Mouse (Mus musculus): ENCODE data around the gene Parn. TPM values are rescaled to one million over a fixed set of nuclear protein-coding genes. Genes with fewer than 3 reads are reported as not detected.

Gene Parn
- total and polyA plus RNA-seq, 3 experiments = 26.7 to 160 (median 38.2) TPM

DNA sequence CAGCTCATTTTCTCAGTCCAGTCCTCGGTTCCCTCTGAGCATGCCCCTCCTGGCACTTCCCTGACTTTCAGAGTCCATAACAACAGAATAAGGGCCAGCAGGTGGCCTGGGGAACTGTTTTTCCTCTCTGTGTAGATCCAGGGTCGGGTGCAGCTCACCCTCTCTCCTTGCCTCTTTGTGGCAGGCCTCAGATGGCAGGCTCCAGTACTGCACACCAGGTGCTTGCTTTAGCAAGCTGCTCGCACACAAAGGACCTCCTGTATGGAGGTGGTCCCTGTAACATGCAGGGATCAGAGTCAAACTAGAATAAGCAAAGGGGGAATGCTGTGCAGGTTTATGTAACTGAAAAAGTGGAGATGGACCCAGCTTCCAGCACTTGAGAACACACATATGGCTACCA is 151.8 kb downstream of the Parn start:
- no peak for TF ChIP-seq RCOR1 (IDR thresholded peaks at IDR 0.05; ENCODE audit: low read depth, low read length)
- Histone ChIP-seq H3K4me3 (ENCODE audit: control insufficient read depth in 1 of 2, insufficient read depth in 1 of 2, low read depth in 2 of 2, low read length in 2 of 2) (no peak overlapping the region), H3K79me2 (ENCODE audit: control insufficient read depth, insufficient read depth, low read length, poor library complexity) (no peaks in the 10 kb centered on the region), H3K9me3 (replicated peaks; ENCODE audit: insufficient read depth, low read length) (no peaks in the 10 kb centered on the region), H3K36me3 (ENCODE audit: control insufficient read depth in 1 of 2, insufficient read depth in 2 of 2, low read length in 2 of 2) (no peaks in the 10 kb centered on the region), H3K27ac (ENCODE audit: control insufficient read depth, low read depth, low read length) (no peak overlapping the region), H3K27me3 (ENCODE audit: control insufficient read depth in 1 of 2, insufficient read depth in 2 of 2, low read length in 2 of 2) (peaks cover 2 to 11% of the 10 kb centered on the region in 2 experiments), H3K4me1 (ENCODE audit: control insufficient read depth in 1 of 2, insufficient read depth in 2 of 2, low read length in 2 of 2) (no peaks in the 10 kb centered on the region), H3K9ac (ENCODE audit: control insufficient read depth, low read depth, low read length, poor library complexity, severe bottlenecking) (no peak overlapping the region)
- DNase-seq (ENCODE audit: low read depth, low spot score) = no peak

DNA sequence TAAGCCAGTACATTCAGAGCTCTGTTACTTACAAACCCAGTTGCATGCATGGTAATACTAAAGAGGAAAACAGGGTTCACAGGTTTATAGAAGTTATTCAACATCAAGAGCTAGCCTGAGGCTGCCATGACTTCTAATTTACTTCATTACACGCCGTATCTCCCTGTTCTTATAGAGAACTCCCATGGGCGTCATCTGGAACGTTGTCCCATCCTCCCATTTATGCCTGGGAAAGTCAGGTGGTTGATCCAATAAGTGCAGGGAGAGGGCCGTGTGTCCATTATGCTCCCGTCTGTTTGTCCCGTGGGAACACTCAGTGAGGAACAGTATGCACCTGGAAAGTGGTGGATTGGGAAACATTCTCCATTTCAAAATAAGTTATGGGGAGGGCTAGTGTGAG is 152.4 kb downstream of the Parn start:
- no peak overlapping the region for H3K27ac ChIP-seq (ENCODE audit: control insufficient read depth, low read depth, low read length)
- H3K4me3 ChIP-seq (ENCODE audit: control insufficient read depth in 1 of 2, insufficient read depth in 1 of 2, low read depth in 2 of 2, low read length in 2 of 2) = no peak overlapping the region
- no peak overlapping the region for H3K9ac ChIP-seq (ENCODE audit: control insufficient read depth, low read depth, low read length, poor library complexity, severe bottlenecking)
- TF ChIP-seq MAZ (IDR thresholded peaks at IDR 0.05; ENCODE audit: low read depth, low read length) (no peak), KAT2A (conservative IDR thresholded peaks at IDR 0.05; ENCODE audit: low read depth, low read length) (no peak), SMC3 (IDR thresholded peaks at IDR 0.05; ENCODE audit: low read depth, low read length) (no peak), TAL1 (IDR thresholded peaks at IDR 0.05; ENCODE audit: low read length) (no peak), MYC (IDR thresholded peaks at IDR 0.05; ENCODE audit: low read depth, low read length) (no peak), CHD1 (IDR thresholded peaks at IDR 0.05; ENCODE audit: low read depth, low read length) (no peak), NELFE (IDR thresholded peaks at IDR 0.05; ENCODE audit: low read depth, low read length) (no peak), ZMIZ1 (IDR thresholded peaks at IDR 0.05; ENCODE audit: low read depth, low read length) (no peak), UBTF (IDR thresholded peaks at IDR 0.05; ENCODE audit: borderline replicate concordance, insufficient read depth, low read depth, low read length) (no peak), GATA1 (IDR thresholded peaks at IDR 0.05; ENCODE audit: low read depth, low read length) (no peak), MEF2A (IDR thresholded peaks at IDR 0.05; ENCODE audit: extremely low read depth, insufficient replicate concordance, low read depth, low read length, poor library complexity, severe bottlenecking) (no peak), E2F4 (IDR thresholded peaks at IDR 0.05; ENCODE audit: borderline replicate concordance, low read depth, low read length) (no peak), ELF1 (IDR thresholded peaks at IDR 0.05; ENCODE audit: low read depth, low read length) (no peak), HCFC1 (IDR thresholded peaks at IDR 0.05; ENCODE audit: low read depth, low read length) (no peak), ZC3H11A (IDR thresholded peaks at IDR 0.05; ENCODE audit: low read depth, low read length) (no peak), JUND (IDR thresholded peaks at IDR 0.05; ENCODE audit: low read depth, low read length) (no peak), ETS1 (IDR thresholded peaks at IDR 0.05; ENCODE audit: low read depth, low read length) (no peak), BHLHE40 (IDR thresholded peaks at IDR 0.05; ENCODE audit: borderline replicate concordance, low read depth, low read length) (no peak)
- H3K36me3 ChIP-seq (ENCODE audit: control insufficient read depth in 1 of 2, insufficient read depth in 2 of 2, low read length in 2 of 2) = no peaks in the 10 kb centered on the region
- H3K4me1 ChIP-seq (ENCODE audit: control insufficient read depth in 1 of 2, insufficient read depth in 2 of 2, low read length in 2 of 2) = no peaks in the 10 kb centered on the region
- H3K79me2 ChIP-seq (ENCODE audit: control insufficient read depth, insufficient read depth, low read length, poor library complexity) = no peaks in the 10 kb centered on the region
- no peaks in the 10 kb centered on the region for H3K9me3 ChIP-seq (replicated peaks; ENCODE audit: insufficient read depth, low read length)
- peaks cover 2 to 11% of the 10 kb centered on the region in 2 experiments for H3K27me3 ChIP-seq (ENCODE audit: control insufficient read depth in 1 of 2, insufficient read depth in 2 of 2, low read length in 2 of 2)
- no peak for DNase-seq (ENCODE audit: low read depth, low spot score)

Data from MEL (cell line).